Mouse (Mus musculus): Measurements from ENCODE around the gene Arl16. TPM values are rescaled to one million over a fixed set of nuclear protein-coding genes. Genes with fewer than 3 reads are reported as not detected.

Arl16 gene
- polyA plus RNA-seq, 1 experiment from 2014 or later: 35.9 TPM

DNA sequence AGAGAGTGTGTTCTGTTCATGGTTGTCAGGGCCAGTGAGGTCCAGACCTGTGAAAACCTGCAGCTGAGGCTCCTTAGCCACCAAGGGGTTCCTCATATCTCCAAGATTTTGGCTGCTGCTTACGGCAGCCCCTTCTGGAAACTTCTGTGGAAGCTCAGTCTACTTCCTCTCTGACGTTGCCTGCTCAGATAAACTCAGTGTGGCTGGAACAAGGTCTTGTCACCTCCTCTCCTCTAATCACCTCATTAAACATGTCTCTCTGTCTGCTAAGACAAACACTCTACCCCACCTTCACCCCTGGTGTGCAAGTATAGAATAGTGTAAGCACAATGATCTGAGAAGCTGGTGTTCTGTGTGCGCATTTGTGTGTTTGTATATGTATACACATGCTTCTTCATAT lies 21.9 kb downstream of the Arl16 start:
- Histone ChIP-seq H3K4me1 (replicated peaks) (peaks cover 8% of the 10 kb centered on the region; the same call in 1 of the 2 replicates), H3K27ac (ENCODE audit: poor library complexity, severe bottlenecking) (no peak overlapping the region), H3K9me3 (replicated peaks) (no peaks in the 10 kb centered on the region), H3K27me3 (replicated peaks) (no peaks in the 10 kb centered on the region), H3K36me3 (no peaks in the 10 kb centered on the region), H3K9ac (no peak overlapping the region), H3K4me2 (no peak overlapping the region), H3K4me3 (no peak overlapping the region)
- no peak for ATAC-seq (ENCODE audit: insufficient number of reproducible peaks, low FRiP score)
- 47% methylated on average over 3 of the region's 3 CpGs for WGBS

DNA sequence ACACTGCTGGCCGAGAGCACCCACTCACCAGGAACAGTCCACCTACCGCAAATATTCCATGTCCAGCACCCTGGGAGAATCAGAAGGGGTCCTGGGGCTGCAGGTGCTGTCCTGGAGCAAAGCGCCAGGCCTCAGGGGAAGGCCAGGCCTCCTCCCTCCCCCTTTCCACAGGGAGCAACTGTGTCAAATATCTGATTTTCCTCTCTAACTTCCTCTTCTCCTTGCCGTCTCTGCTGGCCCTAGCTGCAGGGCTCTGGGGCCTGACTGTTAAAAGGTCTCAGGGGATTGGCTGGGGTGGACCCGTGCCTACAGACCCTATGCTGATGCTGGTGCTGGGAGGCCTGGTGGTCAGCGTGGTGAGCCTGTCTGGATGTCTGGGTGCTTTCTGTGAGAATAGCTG lies 23.3 kb downstream of the Arl16 start:
- Histone ChIP-seq H3K9me3 (replicated peaks) (no peaks in the 10 kb centered on the region), H3K4me2 (no peak overlapping the region), H3K36me3 (no peaks in the 10 kb centered on the region), H3K4me3 (no peak overlapping the region), H3K4me1 (replicated peaks) (peaks cover 8% of the 10 kb centered on the region; the same call in 1 of the 2 replicates), H3K27ac (ENCODE audit: poor library complexity, severe bottlenecking) (no peak overlapping the region), H3K27me3 (replicated peaks) (no peaks in the 10 kb centered on the region), H3K9ac (no peak overlapping the region)
- no peak for ATAC-seq (ENCODE audit: insufficient number of reproducible peaks, low FRiP score)
- WGBS: 61% methylated on average over 6 of the region's 6 CpGs

DNA sequence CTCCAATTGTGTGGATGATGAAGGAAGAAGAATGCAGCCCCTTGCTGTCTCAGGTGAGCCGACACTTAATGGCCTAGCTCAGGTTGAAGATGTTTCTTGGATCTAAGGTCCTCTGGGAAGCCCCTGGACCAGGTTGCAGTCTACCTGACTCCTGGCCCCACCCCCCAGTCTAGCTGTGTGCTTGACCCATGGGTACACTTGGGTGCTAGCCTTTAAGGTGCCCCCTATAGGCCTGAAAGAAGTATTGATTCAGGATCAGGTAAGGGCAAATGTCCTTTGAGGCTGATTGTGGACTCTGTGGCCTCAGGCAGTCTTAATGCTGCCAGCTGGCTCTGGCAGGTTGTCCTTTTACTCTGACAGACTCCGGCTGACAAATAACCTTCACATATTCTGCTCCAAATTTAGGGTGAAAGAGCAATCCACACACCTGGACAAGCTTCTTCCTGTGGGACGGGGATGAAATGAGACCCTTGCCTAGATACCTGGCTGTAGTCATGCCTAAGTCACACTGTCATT lies 24.6 kb downstream of the Arl16 start:
- no peak for ATAC-seq (ENCODE audit: insufficient number of reproducible peaks, low FRiP score)
- 88% methylated on average over 3 of the region's 3 CpGs for WGBS
- H3K36me3 ChIP-seq: no peaks in the 10 kb centered on the region

DNA sequence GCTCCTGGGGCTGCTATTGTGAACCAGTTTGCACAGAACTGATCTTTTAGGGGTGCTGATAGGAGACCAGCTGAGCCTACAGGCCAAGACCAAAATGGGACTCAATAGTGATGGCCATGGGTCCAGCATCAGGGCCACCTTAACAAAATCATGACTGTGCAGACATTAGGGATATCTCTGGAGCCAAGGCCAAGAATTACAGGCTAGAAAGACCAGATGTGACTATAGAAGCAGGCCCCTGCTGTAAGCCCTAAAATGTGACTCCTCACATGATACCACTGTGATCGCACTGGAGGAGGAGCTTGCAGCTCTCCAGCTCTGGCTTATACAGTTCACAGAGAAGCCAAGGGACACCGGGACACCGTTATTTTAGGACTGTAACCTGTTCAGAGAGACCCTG lies 25.1 kb downstream of the Arl16 start, which contains the start of gene Tspan10:
Gene Tspan10, plus strand, starts transcription at position 301 of the 400 bp plus-strand sequence.
- no peaks in the 10 kb centered on the region for H3K27me3 ChIP-seq (replicated peaks)
- no peak within 1 kb of the TSS for H3K4me3 ChIP-seq
- H3K4me1 ChIP-seq (replicated peaks): peaks cover 5% of the 10 kb centered on the region; the same call in 1 of the 2 replicates
- no peaks in the 10 kb centered on the region for H3K9me3 ChIP-seq (replicated peaks)
- H3K9ac ChIP-seq: no peak within 1 kb of the TSS
- H3K27ac ChIP-seq (ENCODE audit: poor library complexity, severe bottlenecking): no peak within 1 kb of the TSS
- H3K4me2 ChIP-seq: no peak within 1 kb of the TSS
- H3K36me3 ChIP-seq: no peaks in the 10 kb centered on the region
- 86% methylated on average over 3 of the region's 3 CpGs for WGBS
- no peak for ATAC-seq (ENCODE audit: insufficient number of reproducible peaks, low FRiP score)

More for the DNA sequence above, 24.6 kb downstream of the Arl16 start:
- H3K9me3 ChIP-seq (replicated peaks): no peaks in the 10 kb centered on the region
- no peak overlapping the region for H3K9ac ChIP-seq
- H3K4me3 ChIP-seq: no peak overlapping the region
- H3K27me3 ChIP-seq (replicated peaks): no peaks in the 10 kb centered on the region
- H3K4me1 ChIP-seq (replicated peaks): peaks cover 7% of the 10 kb centered on the region; the same call in 1 of the 2 replicates
- H3K27ac ChIP-seq (ENCODE audit: poor library complexity, severe bottlenecking): no peak overlapping the region
- H3K4me2 ChIP-seq: no peak overlapping the region

DNA sequence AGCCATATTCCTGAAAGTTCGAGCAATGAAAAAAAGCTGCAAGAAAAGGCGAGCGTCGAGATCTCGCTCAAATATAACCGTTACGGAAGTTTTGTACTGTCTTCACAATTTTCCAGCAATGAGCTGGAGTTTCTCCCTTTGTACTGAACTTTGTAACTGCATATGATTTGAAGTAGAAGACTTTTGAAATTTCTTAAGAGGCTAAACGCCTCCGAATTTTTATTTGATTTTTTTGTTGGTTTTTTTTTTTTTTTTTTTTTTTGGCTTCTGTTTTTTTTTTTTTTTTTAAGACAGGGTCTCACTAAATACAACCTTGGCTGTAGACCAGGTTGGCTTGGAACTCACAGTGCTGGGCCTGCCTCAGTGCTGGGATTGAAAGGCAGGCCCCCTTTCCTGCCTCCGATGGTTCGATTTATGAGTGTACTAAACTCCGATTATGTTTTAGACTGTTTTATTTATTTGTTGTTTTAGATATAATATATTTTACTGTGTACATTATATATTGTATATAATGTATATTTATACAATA lies 29.5 kb downstream of the Arl16 start:
- peak overlapping the region; percentile 96 for H3K9ac ChIP-seq
- H3K36me3 ChIP-seq: peaks cover 25% of the 10 kb centered on the region
- H3K27ac ChIP-seq (ENCODE audit: poor library complexity, severe bottlenecking): no peak overlapping the region
- H3K4me2 ChIP-seq: peak overlapping the region; percentile 89
- no peaks in the 10 kb centered on the region for H3K9me3 ChIP-seq (replicated peaks)
- WGBS: 27% methylated on average over 12 of the region's 12 CpGs
- ATAC-seq (ENCODE audit: insufficient number of reproducible peaks, low FRiP score): no peak
- H3K27me3 ChIP-seq (replicated peaks): no peaks in the 10 kb centered on the region
- peaks cover 12% of the 10 kb centered on the region for H3K4me1 ChIP-seq (replicated peaks)
- peak overlapping the region; percentile 95 for H3K4me3 ChIP-seq

DNA sequence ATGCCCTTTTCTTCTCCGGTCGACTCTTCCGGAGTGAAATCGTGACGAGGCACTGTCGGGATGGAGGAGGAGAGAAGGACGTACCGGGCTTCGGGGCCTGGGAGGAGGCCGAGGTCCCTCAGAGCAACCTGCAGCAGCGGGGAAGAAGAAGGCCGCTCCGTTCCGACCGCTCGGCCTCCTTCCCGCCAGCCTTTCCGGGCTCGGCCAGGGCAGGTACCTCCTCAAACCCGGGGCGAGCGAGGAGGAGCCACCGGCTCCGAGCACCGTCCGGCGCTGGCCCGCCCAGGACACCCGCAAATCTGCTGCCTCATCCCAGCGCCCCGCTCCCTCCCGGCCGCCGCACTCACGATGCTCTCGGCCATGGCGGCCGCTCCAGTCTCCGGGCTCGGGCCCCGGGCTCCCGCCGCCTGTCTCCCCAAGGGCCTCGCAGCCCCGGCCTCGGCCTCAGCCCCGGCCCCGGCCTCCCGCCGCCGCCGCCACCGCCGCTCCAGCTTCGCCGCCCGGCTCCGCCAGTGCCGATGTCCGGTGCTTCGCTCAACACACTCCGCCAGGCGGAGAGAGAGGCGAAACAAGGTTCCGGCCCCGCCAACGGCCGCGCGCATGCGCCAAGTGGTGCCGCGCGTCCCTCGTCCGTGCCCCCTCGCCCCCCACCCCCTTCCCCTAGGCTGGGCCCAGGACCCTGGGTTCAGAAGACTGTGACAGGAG lies 30.1 kb downstream of the Arl16 start, which contains the start of gene Nploc4:
Gene Nploc4, minus strand, starts transcription at position 557 of the 705 bp plus-strand sequence.
- H3K9me3 ChIP-seq (replicated peaks): no peaks in the 10 kb centered on the region
- H3K4me3 ChIP-seq: peak within 1 kb of the TSS; percentile 95
- peaks cover 12% of the 10 kb centered on the region for H3K4me1 ChIP-seq (replicated peaks)
- H3K36me3 ChIP-seq: peaks cover 32% of the 10 kb centered on the region
- H3K4me2 ChIP-seq: peak within 1 kb of the TSS; percentile 89
- no peaks in the 10 kb centered on the region for H3K27me3 ChIP-seq (replicated peaks)
- under 1% methylated on average over 75 of the region's 77 CpGs for WGBS
- H3K27ac ChIP-seq (ENCODE audit: poor library complexity, severe bottlenecking): peak within 1 kb of the TSS; percentile 85
- peak; percentile 90 for ATAC-seq (ENCODE audit: insufficient number of reproducible peaks, low FRiP score)
- peak within 1 kb of the TSS; percentile 96 for H3K9ac ChIP-seq

DNA sequence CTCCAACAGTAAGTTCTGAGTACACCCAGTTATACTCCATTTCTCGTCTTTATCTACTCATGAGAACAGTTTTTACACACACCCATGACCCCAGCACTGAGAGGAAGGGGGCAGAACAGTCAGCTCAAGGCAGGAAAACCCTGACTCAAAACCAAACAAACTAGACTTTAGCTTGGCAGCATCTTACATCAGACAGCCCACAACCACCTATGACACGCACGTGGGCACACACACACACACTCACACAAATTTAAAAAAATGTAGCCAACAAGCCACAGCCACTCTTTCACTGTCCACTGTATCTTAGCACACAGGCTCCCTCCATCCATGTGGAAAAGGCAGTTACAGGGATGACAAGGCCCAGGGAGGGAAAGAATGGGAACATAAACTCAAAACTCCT lies 40.7 kb downstream of the Arl16 start:
- Histone ChIP-seq H3K9me3 (replicated peaks) (no peaks in the 10 kb centered on the region), H3K4me3 (no peak overlapping the region), H3K27ac (ENCODE audit: poor library complexity, severe bottlenecking) (no peak overlapping the region), H3K4me1 (replicated peaks) (peaks cover 12% of the 10 kb centered on the region), H3K4me2 (no peak overlapping the region), H3K27me3 (replicated peaks) (no peaks in the 10 kb centered on the region), H3K36me3 (peaks cover 79% of the 10 kb centered on the region), H3K9ac (no peak overlapping the region)
- WGBS: 87% methylated on average over 3 of the region's 3 CpGs
- ATAC-seq (ENCODE audit: insufficient number of reproducible peaks, low FRiP score): no peak

DNA sequence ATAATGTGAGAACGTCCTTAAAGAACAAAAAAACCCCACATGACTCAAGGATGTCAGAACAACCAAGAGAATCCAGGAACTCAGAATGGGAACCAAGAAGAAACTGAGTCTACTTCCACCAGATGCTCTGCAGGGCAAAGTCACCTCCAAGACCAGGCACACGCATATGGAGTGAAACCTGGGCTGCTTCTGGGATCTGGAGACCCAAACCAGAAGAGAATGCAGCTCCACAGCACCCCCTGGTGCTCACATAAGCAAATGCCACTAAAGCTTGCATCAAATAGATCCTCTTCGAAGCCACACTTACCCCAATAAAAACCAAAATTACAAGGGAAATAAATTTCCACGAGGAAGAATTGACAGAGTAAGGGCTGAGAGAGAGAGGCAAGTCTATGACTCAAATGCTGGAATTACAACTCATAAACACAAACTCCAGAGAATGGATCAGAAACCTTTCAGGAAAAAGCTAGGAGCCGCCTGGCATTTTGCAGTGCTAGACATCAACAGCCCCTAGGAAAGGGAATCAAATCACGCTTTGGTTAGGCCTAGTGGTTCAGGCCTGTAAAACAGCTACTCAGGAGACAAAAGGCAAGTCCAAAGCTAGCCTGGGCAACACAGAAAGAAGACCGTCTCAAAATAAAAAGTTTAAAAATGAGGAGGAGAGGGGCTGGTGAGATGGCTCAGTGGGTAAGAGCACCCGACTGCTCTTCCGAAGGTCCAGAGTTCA lies 43.7 kb downstream of the Arl16 start:
- H3K4me1 ChIP-seq (replicated peaks): peaks cover 12% of the 10 kb centered on the region
- WGBS: 72% methylated on average over 9 of the region's 9 CpGs
- H3K36me3 ChIP-seq: peaks cover 84% of the 10 kb centered on the region
- no peaks in the 10 kb centered on the region for H3K9me3 ChIP-seq (replicated peaks)
- H3K27ac ChIP-seq (ENCODE audit: poor library complexity, severe bottlenecking): peak overlapping the region; percentile 57; the same call in 1 of the 2 replicates
- H3K4me3 ChIP-seq: no peak overlapping the region
- no peak overlapping the region for H3K4me2 ChIP-seq
- no peaks in the 10 kb centered on the region for H3K27me3 ChIP-seq (replicated peaks)
- no peak for ATAC-seq (ENCODE audit: insufficient number of reproducible peaks, low FRiP score)
- H3K9ac ChIP-seq: no peak overlapping the region

DNA sequence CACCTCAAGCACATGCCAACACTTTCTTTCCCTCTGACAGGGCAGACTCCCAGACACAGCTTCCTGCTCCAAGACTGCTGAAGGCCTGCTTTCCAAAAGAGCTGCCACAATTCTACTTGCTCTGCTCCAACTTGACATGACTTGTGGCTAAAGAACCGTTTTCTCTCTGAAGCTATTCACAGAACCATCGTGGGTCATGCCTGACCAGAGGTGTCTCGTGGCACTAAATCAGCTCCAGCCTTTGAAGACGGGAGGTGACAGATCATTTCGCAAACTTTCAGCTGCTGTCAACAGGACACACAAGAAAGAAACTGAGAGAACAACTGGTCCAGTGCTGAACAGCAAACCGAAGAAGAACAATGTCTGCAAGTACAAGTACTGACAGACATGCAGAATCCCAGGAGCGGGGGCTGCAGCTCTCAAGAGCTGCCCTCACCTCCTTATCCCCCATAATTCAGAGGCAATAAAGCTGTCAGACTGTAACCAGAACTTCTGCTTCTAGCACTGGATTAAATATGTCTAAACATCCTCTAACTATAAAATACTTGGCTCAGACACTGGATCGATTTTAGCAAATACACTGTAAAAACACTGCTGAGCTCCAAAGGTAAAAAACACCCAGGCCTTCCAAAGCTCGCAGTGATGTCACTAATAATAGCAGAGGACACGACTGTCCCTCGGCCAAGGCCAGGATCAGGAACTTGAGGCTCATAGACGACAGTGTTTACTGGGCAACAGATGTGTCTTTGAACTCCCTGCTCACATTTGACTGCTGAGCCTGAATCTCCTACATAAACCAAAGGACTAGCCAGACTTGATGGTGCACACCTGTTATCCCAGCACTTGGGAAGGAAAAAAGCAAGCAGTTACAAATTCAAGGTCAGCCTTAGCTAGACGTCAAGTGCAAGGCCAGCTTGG lies 44.5 kb downstream of the Arl16 start:
- no peak overlapping the region for H3K4me3 ChIP-seq
- 79% methylated on average over 13 of the region's 13 CpGs for WGBS
- no peaks in the 10 kb centered on the region for H3K9me3 ChIP-seq (replicated peaks)
- H3K4me2 ChIP-seq: no peak overlapping the region
- H3K36me3 ChIP-seq: peaks cover 85% of the 10 kb centered on the region
- H3K4me1 ChIP-seq (replicated peaks): peaks cover 12% of the 10 kb centered on the region
- H3K27me3 ChIP-seq (replicated peaks): no peaks in the 10 kb centered on the region
- H3K27ac ChIP-seq (ENCODE audit: poor library complexity, severe bottlenecking): peak overlapping the region; percentile 57; the same call in 1 of the 2 replicates
- ATAC-seq (ENCODE audit: insufficient number of reproducible peaks, low FRiP score): no peak
- 0 out of 2 replicates have a peak overlapping the region, but pooled peaks have one; percentile 21 for H3K9ac ChIP-seq

DNA sequence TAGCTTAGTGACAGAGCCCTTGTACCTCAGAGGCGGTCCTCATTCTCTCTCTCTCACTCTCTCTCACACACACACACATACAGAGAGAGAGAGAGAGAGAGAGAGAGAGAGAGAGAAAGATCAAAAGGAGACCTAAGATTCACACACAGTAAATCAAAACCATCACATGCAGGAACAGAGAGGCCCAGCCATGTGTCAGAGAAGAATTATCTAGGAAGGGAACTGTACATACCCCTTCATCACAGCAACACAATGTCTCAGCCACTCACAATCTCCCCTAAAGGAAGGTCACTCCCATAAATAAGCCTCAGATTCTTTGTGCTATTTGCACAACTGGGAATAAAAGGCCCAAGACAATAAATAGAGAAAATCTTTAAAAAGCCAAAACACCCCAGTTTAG lies 48.8 kb downstream of the Arl16 start:
- no peak overlapping the region for H3K4me3 ChIP-seq
- peaks cover 12% of the 10 kb centered on the region for H3K4me1 ChIP-seq (replicated peaks)
- H3K9ac ChIP-seq: no peak overlapping the region
- WGBS: 100% methylated on average over 1 of the region's 1 CpGs
- no peaks in the 10 kb centered on the region for H3K27me3 ChIP-seq (replicated peaks)
- H3K27ac ChIP-seq (ENCODE audit: poor library complexity, severe bottlenecking): no peak overlapping the region
- no peak overlapping the region for H3K4me2 ChIP-seq
- H3K36me3 ChIP-seq: peaks cover 91% of the 10 kb centered on the region
- no peak for ATAC-seq (ENCODE audit: insufficient number of reproducible peaks, low FRiP score)
- H3K9me3 ChIP-seq (replicated peaks): no peaks in the 10 kb centered on the region

All from heart, embryonic 12.5 days (tissue).